Mouse (Mus musculus) CH12.LX (cell line): ENCODE measurements around the gene Adap1. TPM values are rescaled to one million over a fixed set of nuclear protein-coding genes. Genes with fewer than 3 reads are reported as not detected.

Experiments
- DNase-seq: peaks from one replicate; pipeline ENCODE4 v3.0.0-alpha.2; 2013; ENCODE audit errors: extremely low read depth
- H3K27ac ChIP-seq: 2 replicates; pipeline ENCODE4 v1.5.1; 2012; ENCODE audit warnings: low read depth, mild to moderate bottlenecking, control low read depth, moderate library complexity; ENCODE audit not compliant: insufficient read depth
- H3K27me3 ChIP-seq: replicated peaks from 2 replicates; pipeline ENCODE3; 2012; ENCODE audit warnings: inconsistent platforms
- H3K36me3 ChIP-seq, 2 experiments: replicated peaks in 1 of 2; 2 replicates each; pipeline versions ENCODE3 to v1.6.1; 2012; ENCODE audit warnings: inconsistent platforms in 1 of 2, low read length in 1 of 2, mild to moderate bottlenecking in 1 of 2, mixed read lengths in 1 of 2, moderate library complexity in 1 of 2; ENCODE audit not compliant: control insufficient read depth in 1 of 2, insufficient read depth in 1 of 2
- H3K4me1 ChIP-seq, 2 experiments: 2 replicates each; pipeline ENCODE4 v1.6.1; 2012; ENCODE audit warnings: inconsistent platforms in 1 of 2, moderate library complexity in 1 of 2; ENCODE audit not compliant: insufficient read depth in 2 of 2, control insufficient read depth in 1 of 2
- H3K4me2 ChIP-seq: 2 replicates; pipeline ENCODE4 v1.6.1; 2012; ENCODE audit warnings: low read depth, mild to moderate bottlenecking, control low read depth; ENCODE audit not compliant: poor library complexity, insufficient read depth, severe bottlenecking
- H3K4me3 ChIP-seq, 3 experiments: fragments of 150-350 bp in 1 of 3; sonication (generic) in 1 of 3; replicated peaks in 1 of 3; 2 replicates each; pipeline versions ENCODE3 to v1.5.1; 2011 to 2012; ENCODE audit warnings: low read depth in 2 of 3, low read length in 2 of 3, mild to moderate bottlenecking in 2 of 3, moderate library complexity in 2 of 3, control low read depth in 1 of 3, improper control_type of control experiment in 1 of 3, inconsistent platforms in 1 of 3, mixed read lengths in 1 of 3; ENCODE audit not compliant: poor library complexity in 1 of 3
- H3K79me2 ChIP-seq: replicated peaks from 2 replicates; pipeline ENCODE4 v1.6.1; 2012; ENCODE audit warnings: mild to moderate bottlenecking, moderate library complexity; ENCODE audit not compliant: control insufficient read depth, poor library complexity, insufficient read depth, severe bottlenecking; ENCODE audit errors: extremely low read depth
- H3K9ac ChIP-seq: 2 replicates; pipeline ENCODE4 v1.6.1; 2012; ENCODE audit warnings: low read depth, mild to moderate bottlenecking, control low read depth, moderate library complexity; ENCODE audit not compliant: insufficient read depth
- H3K9me3 ChIP-seq: replicated peaks from 2 replicates; pipeline ENCODE3; 2012; ENCODE audit warnings: low read length, inconsistent platforms, mixed read lengths
- CHD1 ChIP-seq: IDR thresholded peaks from 2 replicates; pipeline ENCODE4 v1.6.1; 2012; ENCODE audit warnings: low read depth, low read length, improper control_type of control experiment, inconsistent platforms
- CHD2 ChIP-seq: IDR thresholded peaks from 2 replicates; pipeline ENCODE4 v1.6.1; 2011; ENCODE audit warnings: low read length, improper control_type of control experiment
- E2F4 ChIP-seq: IDR thresholded peaks from 2 replicates; pipeline ENCODE4 v1.6.1; 2011; ENCODE audit warnings: low read depth, low read length, improper control_type of control experiment; ENCODE audit not compliant: insufficient replicate concordance
- ETS1 ChIP-seq: conservative IDR thresholded peaks from 2 replicates; pipeline ENCODE4 v1.6.1; 2012; ENCODE audit warnings: low read depth, mild to moderate bottlenecking, inconsistent platforms, low read length, improper control_type of control experiment, moderate library complexity
- MEF2A ChIP-seq: IDR thresholded peaks from 2 replicates; pipeline ENCODE4 v1.6.1; 2014; ENCODE audit warnings: low read depth, mild to moderate bottlenecking, inconsistent platforms, low read length, improper control_type of control experiment, borderline replicate concordance
- NELFE ChIP-seq: IDR thresholded peaks from 2 replicates; pipeline ENCODE4 v1.6.1; 2011; ENCODE audit warnings: low read depth, low read length, improper control_type of control experiment
- RAD21 ChIP-seq: IDR thresholded peaks from 2 replicates; pipeline ENCODE4 v1.6.1; 2011; ENCODE audit warnings: low read depth, mild to moderate bottlenecking, low read length, improper control_type of control experiment, moderate library complexity
- RCOR1 ChIP-seq: conservative IDR thresholded peaks from 2 replicates; pipeline ENCODE4 v1.6.1; 2012; ENCODE audit warnings: low read depth, mild to moderate bottlenecking, inconsistent platforms, low read length, improper control_type of control experiment
- SIN3A ChIP-seq: IDR thresholded peaks from 2 replicates; pipeline ENCODE4 v1.6.1; 2012; ENCODE audit warnings: low read length, improper control_type of control experiment, inconsistent platforms
- TCF12 ChIP-seq: IDR thresholded peaks from 2 replicates; pipeline ENCODE4 v1.6.1; 2014; ENCODE audit warnings: low read depth, mild to moderate bottlenecking, inconsistent platforms, low read length, improper control_type of control experiment
- UBTF ChIP-seq: IDR thresholded peaks from 2 replicates; pipeline ENCODE4 v1.6.1; 2012; ENCODE audit warnings: low read depth, mild to moderate bottlenecking, inconsistent platforms, low read length, improper control_type of control experiment, moderate library complexity
- ZC3H11A ChIP-seq: IDR thresholded peaks from 2 replicates; pipeline ENCODE4 v1.6.1; 2012; ENCODE audit warnings: low read depth, mild to moderate bottlenecking, inconsistent platforms, low read length, improper control_type of control experiment
- ZMIZ1 ChIP-seq: IDR thresholded peaks from 2 replicates; pipeline ENCODE4 v1.6.1; 2012; ENCODE audit warnings: low read depth, mild to moderate bottlenecking, inconsistent platforms, low read length, improper control_type of control experiment
- dilution Hi-C: fragments of 300-500 bp; cut with MboI; formaldehyde crosslinking; loops from 2 replicates; pipeline ENCODE4 v1.14.3; 2020; ENCODE audit warnings: low sequenced_read_pairs; ENCODE audit not compliant: extremely low pct_unique_long_range_greater_than_20kb, extremely low pct_ligation_motif_present
- in situ Hi-C: fragments of 300-500 bp; cut with MboI; formaldehyde crosslinking; loops from 3 replicates; pipeline ENCODE4 v1.14.3; 2019; ENCODE audit warnings: low sequenced_read_pairs, low pct_ligation_motif_present, low pct_unique_long_range_greater_than_20kb, mixed read lengths
- polyA plus RNA-seq: library from polyadenylated mRNA; unstranded; fragments of >175 nt; gene quantifications from 2 replicates; pipeline ENCODE4 v1.2.1, GENCODE M21; 2012; ENCODE audit warnings: low read depth; ENCODE audit not compliant: insufficient read length
- total RNA-seq, 2 experiments: library from RNA; depleted of rRNA; stranded (reverse); fragments of 300-350 nt in 1 of 2; fragments of >200 nt in 1 of 2; gene quantifications; 2 replicates each; pipeline ENCODE4 v1.2.3; 2012 to 2014

Gene Adap1
- total and polyA plus RNA-seq, 3 experiments, result 53.9 to 73.2 (median 70.7) TPM

DNA sequence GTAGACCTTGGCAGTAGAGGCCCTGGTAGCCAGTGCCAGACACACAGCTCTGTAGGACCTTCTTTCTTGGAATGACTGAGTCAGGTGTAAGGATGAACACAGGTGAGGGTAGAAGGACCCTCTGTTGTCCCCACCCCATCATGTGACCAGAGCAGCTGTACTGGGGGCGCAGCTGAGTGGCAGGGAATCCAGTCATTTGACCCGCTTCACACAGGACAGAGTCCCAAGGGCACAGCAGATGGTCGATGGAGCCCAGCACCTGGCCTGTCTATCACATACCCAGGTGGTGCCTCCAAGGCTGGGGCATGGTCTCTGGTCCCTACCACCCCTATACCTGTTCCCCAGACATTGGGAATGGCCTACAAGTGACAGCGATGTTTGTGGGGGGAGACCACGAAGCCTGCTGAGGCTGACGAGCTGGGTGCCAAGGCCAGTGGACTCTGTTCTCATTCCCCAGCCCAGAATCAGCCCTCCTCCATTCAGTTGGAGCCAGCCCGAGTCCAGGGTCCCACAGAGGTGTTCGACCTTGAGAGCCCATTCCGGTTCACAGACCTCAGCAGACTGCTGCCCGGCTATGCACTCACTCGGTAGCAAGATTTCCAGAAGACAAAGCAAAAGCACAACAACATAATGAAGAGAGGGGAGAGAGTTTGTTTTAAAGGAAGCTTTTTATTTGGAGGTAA, 43.4 kb upstream of the Adap1 start:
- peaks cover 7 to 42% of the 10 kb centered on the region in 2 experiments for H3K4me1 ChIP-seq
- no peak overlapping the region for H3K4me3 ChIP-seq
- H3K9me3 ChIP-seq, result no peaks in the 10 kb centered on the region
- no peak overlapping the region for H3K27ac ChIP-seq
- in situ Hi-C loops (loop anchor here (10.0 to 25.0 kb wide), 2 partner anchors 94 to 316 kb away; partner anchors contain the start of gene 3110082I17Rik), dilution Hi-C loops (no loop called here)
- DNase-seq, result no peak
- no peak overlapping the region for H3K9ac ChIP-seq
- H3K4me2 ChIP-seq, result no peak overlapping the region
- peaks cover under 1 to 27% of the 10 kb centered on the region in 2 experiments for H3K36me3 ChIP-seq
- TF ChIP-seq NELFE, result no peak
- TF ChIP-seq UBTF, result no peak
- TF ChIP-seq, all 38 proteins: peak for 0
- Histone ChIP-seq H3K79me2 (no peaks in the 10 kb centered on the region), H3K27me3 (no peaks in the 10 kb centered on the region)

DNA sequence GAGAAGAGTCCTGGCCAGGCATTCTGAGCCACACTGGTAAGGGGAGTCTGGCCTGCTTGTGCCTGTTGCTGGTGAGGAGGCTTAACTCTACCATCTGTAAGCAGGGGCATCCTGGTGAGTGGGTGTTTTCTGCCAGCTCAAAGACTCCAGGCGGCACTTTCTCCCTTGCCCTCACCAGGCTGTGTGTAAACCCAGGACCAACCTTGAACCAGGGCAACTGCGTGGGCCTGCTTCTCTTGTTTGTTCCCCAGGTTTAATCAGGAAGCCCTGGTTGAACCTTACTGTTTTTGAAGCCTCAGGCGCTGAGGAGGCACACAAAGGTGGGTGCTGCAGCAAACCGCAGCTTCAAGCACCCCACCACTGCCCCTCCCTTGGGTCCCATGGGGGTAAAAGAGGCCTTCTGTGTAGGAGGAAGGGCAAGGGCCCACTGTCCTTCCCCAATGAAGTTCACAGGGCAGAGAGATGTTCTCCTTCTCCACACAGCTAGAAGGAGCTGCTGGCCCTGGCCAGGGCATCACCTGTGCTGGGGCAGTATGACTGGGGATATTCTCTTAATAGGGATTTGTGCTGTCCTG, 42.5 kb upstream of the Adap1 start:
- TF ChIP-seq TCF12, result no peak
- TF ChIP-seq ZC3H11A, result no peak
- TF ChIP-seq E2F4, result no peak
- no peak for TF ChIP-seq ZMIZ1
- no peak for TF ChIP-seq RCOR1
- no peak for TF ChIP-seq SIN3A
- no peak for TF ChIP-seq NELFE
- no peak for TF ChIP-seq CHD2
- TF ChIP-seq RAD21, result no peak
- TF ChIP-seq ETS1, result no peak
- TF ChIP-seq MEF2A, result no peak
- no peak for TF ChIP-seq CHD1
- TF ChIP-seq UBTF, result no peak
- TF ChIP-seq, all 38 proteins: peak for 0
- H3K4me1 ChIP-seq, result peaks cover 6 to 39% of the 10 kb centered on the region in 2 experiments
- DNase-seq, result no peak
- no peaks in the 10 kb centered on the region for H3K9me3 ChIP-seq
- dilution Hi-C loops, result no loop called here
- peaks cover 6 to 33% of the 10 kb centered on the region in 2 experiments for H3K36me3 ChIP-seq
- H3K27me3 ChIP-seq, result no peaks in the 10 kb centered on the region
- in situ Hi-C loops, result loop anchor here (10.0 to 25.0 kb wide), 2 partner anchors 94 to 317 kb away; partner anchors contain the start of gene 3110082I17Rik
- no peak overlapping the region for H3K4me3 ChIP-seq
- H3K4me2 ChIP-seq, result no peak overlapping the region
- no peak overlapping the region for H3K9ac ChIP-seq
- no peaks in the 10 kb centered on the region for H3K79me2 ChIP-seq
- H3K27ac ChIP-seq, result no peak overlapping the region
